Mouse (Mus musculus): Measurements from ENCODE around the gene Cd300lf.

- TF ChIP-seq CTCF (IDR thresholded peaks at IDR 0.05; ENCODE audit: low read depth, low read length) (no peak), POLR2A (IDR thresholded peaks at IDR 0.05; ENCODE audit: borderline replicate concordance, low read depth, low read length) (no peak)
Observed at GRCm38 (mm10) chr11:115131768-115132381, 1.9 kb downstream of the Cd300lf start.
